Mouse (Mus musculus) myocyte (in vitro differentiated cells): ENCODE data around the gene Cdh1.
A peak's percentile ranks its signal among the peaks of the same experiment; 100 is the strongest.

Experiments
- MYOD1 ChIP-seq, 3 experiments: IDR thresholded peaks; one replicate each; pipeline ENCODE4 v1.6.1; 2011; ENCODE audit warnings: control low read depth in 2 of 3, low read depth in 2 of 3, mild to moderate bottlenecking in 2 of 3, moderate library complexity in 1 of 3; ENCODE audit not compliant: insufficient read length in 2 of 3, control insufficient read depth in 1 of 3
- MYOG ChIP-seq, 3 experiments: IDR thresholded peaks; one replicate each; pipeline ENCODE4 v1.6.1; 2011; ENCODE audit warnings: control low read depth in 2 of 3, low read depth in 2 of 3, mild to moderate bottlenecking in 2 of 3; ENCODE audit not compliant: insufficient read length in 2 of 3, control insufficient read depth in 1 of 3, insufficient read depth in 1 of 3

DNA sequence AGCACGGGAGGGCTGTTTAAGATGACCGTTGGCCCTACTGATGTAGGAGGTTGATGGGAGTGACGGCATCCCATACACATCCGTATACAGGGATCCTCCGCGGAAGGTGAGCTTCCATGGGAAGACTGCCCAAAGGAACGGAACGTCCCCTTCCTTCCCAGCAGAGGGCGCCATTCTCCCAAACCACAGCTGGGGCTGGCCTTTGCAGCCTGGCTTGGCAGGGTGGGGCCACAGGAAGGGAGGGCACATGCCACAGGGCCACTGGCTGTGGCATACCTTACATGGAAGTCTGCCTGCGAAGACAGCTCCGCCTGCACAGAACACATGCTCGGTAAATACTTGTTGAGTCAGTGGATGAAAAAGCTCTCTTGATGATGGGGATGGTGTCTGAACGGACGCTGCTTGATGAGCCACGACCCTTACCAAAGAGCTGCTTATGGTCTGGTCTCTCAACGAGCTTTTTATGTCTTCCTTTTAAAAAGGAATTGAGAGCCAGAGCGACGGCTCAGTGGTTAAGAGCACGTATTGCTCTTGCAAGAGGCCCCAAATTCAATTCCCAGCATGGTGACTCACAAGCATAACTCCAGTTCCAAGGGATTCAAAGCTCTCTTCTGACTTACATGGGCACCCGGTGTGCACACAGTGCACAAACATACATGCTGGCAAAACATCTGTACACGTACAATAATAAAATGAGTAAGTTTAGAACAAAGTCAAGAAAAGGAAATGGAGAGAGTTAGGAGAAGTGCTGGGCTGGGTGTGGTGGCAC, 41.9 kb upstream of the Cdh1 start:
- TF ChIP-seq MYOG (IDR thresholded peaks at IDR 0.05; ENCODE audit: control insufficient read depth in 1 of 3, insufficient read depth in 1 of 3, insufficient read length in 2 of 3, low read depth in 2 of 3) (peak in 2 of 3 experiments; percentile 38 to 86), MYOD1 (IDR thresholded peaks at IDR 0.05; ENCODE audit: control insufficient read depth in 1 of 3, insufficient read length in 2 of 3, low read depth in 2 of 3) (peak in 2 of 3 experiments; percentile 51 to 68)
